Mouse (Mus musculus): ENCODE measurements around the gene Saxo1. TPM values are rescaled to one million over a fixed set of nuclear protein-coding genes. Genes with fewer than 3 reads are reported as not detected.

Saxo1 gene
- polyA plus RNA-seq, 1 experiment from 2014 or later = 0.15 TPM

DNA sequence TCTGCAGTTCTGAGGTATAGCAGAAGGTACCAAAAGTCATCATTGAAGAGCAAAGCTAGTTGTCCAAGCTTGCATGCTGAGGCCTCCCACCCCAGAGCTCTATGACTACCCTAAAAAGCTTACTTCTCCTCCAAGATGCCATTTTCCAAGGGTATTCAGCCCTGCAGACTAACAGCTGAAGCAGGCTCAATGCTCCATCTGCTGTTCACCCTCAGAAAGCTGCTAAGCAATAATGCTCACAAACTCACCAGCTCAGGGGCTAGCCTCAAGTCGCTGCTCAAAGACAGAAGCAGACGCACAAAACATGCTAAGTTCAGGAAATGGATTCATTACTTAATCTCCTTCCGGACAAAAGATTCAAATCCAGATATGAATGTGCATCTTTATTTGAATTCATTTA lies 77.2 kb downstream of the Saxo1 start:
- Histone ChIP-seq H3K36me3 (no peaks in the 10 kb centered on the region), H3K9ac (no peak overlapping the region), H3K4me3 (replicated peaks) (no peak overlapping the region), H3K27me3 (replicated peaks) (no peaks in the 10 kb centered on the region), H3K9me3 (no peaks in the 10 kb centered on the region), H3K4me2 (no peak overlapping the region), H3K4me1 (0 out of 2 replicates have a peak, but pooled peaks cover 4% of the 10 kb centered on the region), H3K27ac (no peak overlapping the region)
- ATAC-seq (ENCODE audit: insufficient read depth, low FRiP score, low read depth) = no peak
- WGBS = 74% methylated on average over 3 of the region's 3 CpGs

DNA sequence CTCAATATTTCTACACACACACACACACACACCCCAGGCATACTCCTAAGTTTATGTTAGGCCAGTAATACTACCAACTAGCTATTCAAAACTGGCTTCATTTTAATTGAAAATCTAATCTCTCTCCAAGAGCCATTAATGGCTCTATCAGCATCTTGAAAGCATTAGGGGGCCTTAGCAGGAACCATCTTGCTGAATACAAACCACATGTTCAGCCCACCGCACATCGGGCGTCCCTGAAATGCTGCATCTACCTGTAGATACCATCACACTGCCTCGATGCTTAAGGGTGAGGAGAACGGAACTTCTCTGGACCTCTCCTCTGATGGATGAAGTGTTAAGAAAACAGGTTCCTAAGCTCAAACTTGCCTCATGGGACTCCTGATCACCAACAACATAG lies 93.3 kb downstream of the Saxo1 start:
- H3K9me3 ChIP-seq = no peaks in the 10 kb centered on the region
- 93% methylated on average over 5 of the region's 5 CpGs for WGBS
- H3K9ac ChIP-seq = no peak overlapping the region
- no peaks in the 10 kb centered on the region for H3K27me3 ChIP-seq (replicated peaks)
- no peaks in the 10 kb centered on the region for H3K4me1 ChIP-seq
- H3K36me3 ChIP-seq = no peaks in the 10 kb centered on the region
- H3K4me2 ChIP-seq = no peak overlapping the region
- no peak for ATAC-seq (ENCODE audit: insufficient read depth, low FRiP score, low read depth)
- H3K4me3 ChIP-seq (replicated peaks) = no peak overlapping the region
- no peak overlapping the region for H3K27ac ChIP-seq

DNA sequence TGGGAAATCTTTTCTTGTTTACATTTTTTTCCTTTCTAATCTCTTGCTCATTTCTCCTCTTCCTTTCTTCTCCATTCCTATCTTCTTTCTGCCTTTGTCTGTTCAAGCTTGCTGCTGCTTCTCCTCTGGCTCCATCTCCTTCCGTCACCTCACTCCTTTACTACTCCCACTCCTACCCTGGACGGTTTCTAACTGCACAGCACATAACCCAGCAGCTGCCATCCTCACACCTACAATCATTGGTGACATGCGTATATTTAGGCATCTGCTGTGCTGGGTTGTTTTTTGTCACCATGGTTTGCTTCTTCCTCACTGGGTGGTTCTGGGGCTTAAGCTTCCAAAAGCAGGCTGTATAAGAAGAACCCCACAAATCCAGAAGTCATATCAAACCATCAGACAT lies 107.7 kb downstream of the Saxo1 start:
- Histone ChIP-seq H3K27me3 (replicated peaks) (no peaks in the 10 kb centered on the region), H3K4me1 (no peaks in the 10 kb centered on the region), H3K4me3 (replicated peaks) (no peak overlapping the region), H3K36me3 (no peaks in the 10 kb centered on the region), H3K4me2 (no peak overlapping the region), H3K27ac (no peak overlapping the region), H3K9ac (no peak overlapping the region), H3K9me3 (no peaks in the 10 kb centered on the region)
- no peak for ATAC-seq (ENCODE audit: insufficient read depth, low FRiP score, low read depth)
- 82% methylated on average over 3 of the region's 3 CpGs for WGBS

DNA sequence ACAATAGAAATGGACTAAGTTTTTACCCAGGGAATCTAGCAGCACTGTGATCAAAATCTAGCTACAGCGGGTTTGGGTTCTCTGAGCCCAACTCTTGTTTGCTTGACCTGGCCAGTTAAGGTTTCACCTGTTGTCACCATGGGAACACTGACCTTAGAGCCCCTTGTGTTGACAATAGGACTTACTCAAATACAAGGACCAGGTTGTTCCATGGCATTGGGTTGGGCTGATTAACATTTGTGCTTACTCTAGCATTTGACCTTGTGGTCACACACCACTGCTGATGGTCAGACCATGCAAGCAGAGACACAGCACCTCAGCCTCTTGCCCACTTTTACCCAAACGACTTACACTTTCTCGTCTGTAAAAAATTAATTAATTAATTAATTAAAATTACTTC lies 121.8 kb downstream of the Saxo1 start:
- H3K4me1 ChIP-seq = no peaks in the 10 kb centered on the region
- no peak overlapping the region for H3K27ac ChIP-seq
- no peak overlapping the region for H3K4me2 ChIP-seq
- H3K4me3 ChIP-seq (replicated peaks) = no peak overlapping the region
- no peaks in the 10 kb centered on the region for H3K36me3 ChIP-seq
- WGBS = 72% methylated on average over 3 of the region's 3 CpGs
- H3K27me3 ChIP-seq (replicated peaks) = no peaks in the 10 kb centered on the region
- no peaks in the 10 kb centered on the region for H3K9me3 ChIP-seq
- peak; percentile 81; the same call in 1 of the 2 replicates for ATAC-seq (ENCODE audit: insufficient read depth, low FRiP score, low read depth)
- no peak overlapping the region for H3K9ac ChIP-seq

DNA sequence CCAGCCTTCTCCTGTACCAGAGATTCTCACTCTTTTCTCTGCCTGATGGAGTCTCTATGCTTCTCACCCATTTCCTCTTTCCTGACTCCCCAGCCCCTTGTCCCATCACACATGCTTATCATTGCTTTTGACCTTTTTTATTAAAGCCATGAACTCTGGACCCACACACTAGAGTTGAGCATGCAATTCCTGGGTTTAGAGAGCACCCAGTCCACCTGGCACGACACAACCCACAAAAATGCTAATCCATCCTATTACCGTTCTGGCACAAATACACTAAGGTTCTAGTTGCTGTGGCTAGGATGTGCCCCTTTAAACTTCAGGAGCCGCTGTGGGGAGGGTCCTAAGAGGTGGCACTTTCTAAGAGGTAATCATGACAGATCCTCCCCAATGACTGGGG lies 122.5 kb downstream of the Saxo1 start:
- Histone ChIP-seq H3K36me3 (no peaks in the 10 kb centered on the region), H3K4me3 (replicated peaks) (no peak overlapping the region), H3K27me3 (replicated peaks) (no peaks in the 10 kb centered on the region), H3K9ac (no peak overlapping the region), H3K27ac (no peak overlapping the region), H3K9me3 (no peaks in the 10 kb centered on the region), H3K4me1 (no peaks in the 10 kb centered on the region), H3K4me2 (no peak overlapping the region)
- WGBS = 87% methylated on average over 3 of the region's 3 CpGs
- ATAC-seq (ENCODE audit: insufficient read depth, low FRiP score, low read depth) = no peak

DNA sequence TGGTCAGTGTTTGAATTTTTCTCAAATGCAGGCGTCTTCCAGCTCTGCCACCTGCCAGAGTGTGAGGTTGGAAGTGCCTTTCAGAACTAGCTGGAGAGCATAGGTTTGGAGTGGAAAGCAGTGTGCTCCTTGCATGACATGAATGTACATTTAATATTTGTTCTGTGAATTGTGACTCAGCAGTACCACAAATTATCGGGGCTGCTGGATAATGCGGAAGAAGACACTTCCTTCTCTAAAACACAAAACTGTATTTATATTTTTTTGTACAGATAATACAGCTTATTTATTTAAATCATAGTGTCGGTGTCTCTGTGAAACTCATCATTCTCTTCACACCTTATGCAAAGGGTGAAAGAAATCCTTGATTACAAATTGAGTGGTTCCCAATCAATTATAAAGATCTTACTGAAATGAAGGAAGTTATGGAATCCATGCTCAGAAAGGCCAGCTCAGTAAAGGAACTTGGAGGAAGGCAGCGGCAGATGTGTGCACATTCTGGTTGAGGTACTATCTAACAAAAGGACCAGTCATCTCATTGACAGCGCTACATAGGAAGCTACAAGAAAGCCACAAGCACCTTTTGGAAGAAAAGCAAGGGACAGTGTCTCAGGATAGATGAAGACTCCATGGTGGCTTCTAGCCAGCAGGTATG lies 129.9 kb downstream of the Saxo1 start:
- WGBS = 78% methylated on average over 6 of the region's 6 CpGs
- no peak overlapping the region for H3K9ac ChIP-seq
- no peak for ATAC-seq (ENCODE audit: insufficient read depth, low FRiP score, low read depth)
- H3K4me1 ChIP-seq = peaks cover 6% of the 10 kb centered on the region; the same call in 1 of the 2 replicates
- H3K36me3 ChIP-seq = no peaks in the 10 kb centered on the region
- no peaks in the 10 kb centered on the region for H3K9me3 ChIP-seq
- H3K27ac ChIP-seq = no peak overlapping the region
- H3K4me2 ChIP-seq = no peak overlapping the region
- no peaks in the 10 kb centered on the region for H3K27me3 ChIP-seq (replicated peaks)
- H3K4me3 ChIP-seq (replicated peaks) = no peak overlapping the region

DNA sequence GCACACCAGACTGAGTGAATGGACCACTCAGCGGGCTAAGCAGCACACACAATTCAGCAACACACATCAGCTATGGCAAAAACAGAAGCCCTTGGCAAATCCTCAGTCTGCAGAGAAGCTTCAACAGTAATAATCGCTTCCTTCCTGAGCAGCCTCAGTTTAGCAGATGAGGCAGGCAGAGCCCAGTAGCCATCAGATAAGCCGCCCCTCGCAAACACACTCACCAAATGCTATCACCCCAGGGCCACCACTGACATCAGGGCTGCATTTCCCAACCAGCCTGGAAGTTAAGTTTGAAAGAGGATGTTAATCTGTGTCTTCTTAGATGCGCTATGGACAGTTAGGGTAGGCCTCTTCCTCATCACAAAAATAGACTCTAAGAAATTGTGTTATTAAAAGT lies 130.8 kb downstream of the Saxo1 start:
- Histone ChIP-seq H3K4me3 (replicated peaks) (no peak overlapping the region), H3K9ac (no peak overlapping the region), H3K9me3 (no peaks in the 10 kb centered on the region), H3K4me2 (no peak overlapping the region), H3K36me3 (no peaks in the 10 kb centered on the region), H3K27ac (no peak overlapping the region), H3K27me3 (replicated peaks) (no peaks in the 10 kb centered on the region), H3K4me1 (peaks cover 6% of the 10 kb centered on the region; the same call in 1 of the 2 replicates)
- 66% methylated on average over 5 of the region's 5 CpGs for WGBS
- ATAC-seq (ENCODE audit: insufficient read depth, low FRiP score, low read depth) = no peak

DNA sequence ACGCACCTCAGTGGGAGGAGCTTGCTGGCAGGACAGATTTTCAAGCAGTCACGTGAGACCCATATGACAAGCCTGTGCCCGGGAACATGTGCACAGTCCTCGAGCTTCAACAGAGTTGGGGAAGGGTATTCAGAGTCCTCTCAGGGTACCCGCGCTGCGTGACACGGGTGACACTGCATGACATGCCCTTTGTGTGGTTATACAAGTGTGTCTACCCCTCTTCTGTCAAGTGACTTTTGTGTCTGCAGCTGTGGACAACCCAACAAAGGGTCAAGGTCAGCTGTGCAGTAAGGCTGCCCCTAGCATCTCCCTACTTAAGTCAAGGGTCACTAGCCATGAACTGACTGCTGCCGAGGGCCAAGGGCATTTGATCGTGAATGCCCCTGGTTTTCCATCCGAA lies 131.6 kb downstream of the Saxo1 start:
- H3K9me3 ChIP-seq = no peaks in the 10 kb centered on the region
- H3K4me2 ChIP-seq = no peak overlapping the region
- no peak overlapping the region for H3K27ac ChIP-seq
- H3K9ac ChIP-seq = no peak overlapping the region
- 81% methylated on average over 11 of the region's 11 CpGs for WGBS
- H3K4me3 ChIP-seq (replicated peaks) = no peak overlapping the region
- no peaks in the 10 kb centered on the region for H3K27me3 ChIP-seq (replicated peaks)
- no peak for ATAC-seq (ENCODE audit: insufficient read depth, low FRiP score, low read depth)
- peaks cover 6% of the 10 kb centered on the region; the same call in 1 of the 2 replicates for H3K4me1 ChIP-seq
- no peaks in the 10 kb centered on the region for H3K36me3 ChIP-seq

DNA sequence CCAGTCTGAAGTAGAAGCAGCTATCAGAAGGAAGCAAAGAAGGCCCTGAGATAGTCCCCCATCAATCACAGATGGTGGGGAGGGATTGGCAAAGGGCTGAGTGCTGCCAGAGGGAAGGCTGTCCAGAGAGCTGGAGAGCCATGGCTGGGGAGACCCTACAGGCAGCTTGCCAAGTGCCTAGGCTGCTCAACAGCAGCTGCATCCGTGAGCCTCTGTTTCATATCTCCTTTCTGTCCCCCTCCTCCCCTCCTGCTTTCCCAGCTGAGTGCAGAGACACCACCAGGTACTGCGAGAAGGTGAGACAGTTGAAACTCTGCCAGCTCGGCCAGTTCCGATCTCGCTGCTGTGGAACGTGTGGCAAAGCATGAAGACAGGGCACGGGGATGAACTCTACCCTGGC lies 132.5 kb downstream of the Saxo1 start:
- H3K4me1 ChIP-seq = peaks cover 6% of the 10 kb centered on the region; the same call in 1 of the 2 replicates
- H3K27ac ChIP-seq = no peak overlapping the region
- H3K9ac ChIP-seq = no peak overlapping the region
- ATAC-seq (ENCODE audit: insufficient read depth, low FRiP score, low read depth) = no peak
- H3K36me3 ChIP-seq = no peaks in the 10 kb centered on the region
- WGBS = 62% methylated on average over 7 of the region's 7 CpGs
- no peak overlapping the region for H3K4me2 ChIP-seq
- no peaks in the 10 kb centered on the region for H3K9me3 ChIP-seq
- no peaks in the 10 kb centered on the region for H3K27me3 ChIP-seq (replicated peaks)
- H3K4me3 ChIP-seq (replicated peaks) = no peak overlapping the region

DNA sequence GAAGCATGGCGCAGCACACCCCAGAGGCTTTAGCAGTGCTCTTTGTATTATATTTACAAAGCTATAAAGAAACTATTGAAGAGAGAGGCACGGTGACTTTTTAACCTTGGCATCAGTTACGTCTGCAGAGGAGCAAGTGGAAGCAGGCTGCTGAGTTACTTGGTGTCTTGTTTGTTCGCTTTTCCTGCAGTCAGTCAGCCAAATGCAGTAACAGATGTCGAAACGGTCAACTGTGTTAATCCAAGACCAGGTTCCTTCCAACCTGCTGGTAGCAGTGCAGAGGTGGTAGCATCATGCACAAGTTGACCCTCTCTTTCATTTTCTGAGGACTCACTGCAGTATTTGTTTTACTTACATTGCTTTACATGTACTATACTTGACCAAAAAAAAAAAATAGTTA lies 135.5 kb downstream of the Saxo1 start:
- no peak for ATAC-seq (ENCODE audit: insufficient read depth, low FRiP score, low read depth)
- no peak overlapping the region for H3K27ac ChIP-seq
- H3K4me3 ChIP-seq (replicated peaks) = no peak overlapping the region
- no peak overlapping the region for H3K9ac ChIP-seq
- H3K36me3 ChIP-seq = no peaks in the 10 kb centered on the region
- 59% methylated on average over 6 of the region's 6 CpGs for WGBS
- peaks cover 6% of the 10 kb centered on the region; the same call in 1 of the 2 replicates for H3K4me1 ChIP-seq
- no peaks in the 10 kb centered on the region for H3K27me3 ChIP-seq (replicated peaks)
- no peak overlapping the region for H3K4me2 ChIP-seq
- H3K9me3 ChIP-seq = no peaks in the 10 kb centered on the region

DNA sequence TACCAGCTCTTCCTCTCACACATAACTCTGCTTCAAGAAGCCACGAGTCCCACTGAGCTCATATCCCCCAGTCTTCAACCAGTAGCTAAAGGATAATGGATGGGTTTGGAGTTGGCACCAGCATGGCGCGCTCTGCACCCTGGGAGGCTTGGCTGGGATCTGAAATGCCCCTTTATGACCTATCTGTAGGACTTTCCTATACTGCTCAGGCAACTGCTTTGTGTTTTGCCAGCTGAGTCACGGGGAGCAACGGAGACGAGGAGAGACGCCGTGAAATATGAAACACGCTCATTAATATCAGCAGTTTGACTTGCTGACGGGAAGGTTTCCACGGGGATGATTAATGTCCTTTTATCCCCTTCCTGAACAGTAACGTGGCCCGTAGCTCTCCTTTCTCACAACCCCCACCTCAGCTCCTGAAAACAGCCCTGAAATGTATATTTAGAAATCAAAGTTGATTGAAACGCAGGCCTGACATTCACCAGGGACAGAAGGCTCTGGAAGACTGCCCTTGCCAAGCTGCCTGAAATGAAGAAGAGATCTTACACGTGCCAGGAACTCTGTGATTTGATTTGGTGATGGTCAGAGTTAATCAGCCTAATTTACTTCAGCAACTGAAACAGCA lies 141.6 kb downstream of the Saxo1 start:
- H3K36me3 ChIP-seq = no peaks in the 10 kb centered on the region
- WGBS = 36% methylated on average over 15 of the region's 15 CpGs
- H3K27ac ChIP-seq = peak overlapping the region; percentile 17; the same call in 1 of the 2 replicates
- H3K4me2 ChIP-seq = no peak overlapping the region
- no peaks in the 10 kb centered on the region for H3K9me3 ChIP-seq
- no peak overlapping the region for H3K9ac ChIP-seq
- H3K4me1 ChIP-seq = 0 out of 2 replicates have a peak, but pooled peaks cover 4% of the 10 kb centered on the region
- H3K4me3 ChIP-seq (replicated peaks) = no peak overlapping the region
- H3K27me3 ChIP-seq (replicated peaks) = no peaks in the 10 kb centered on the region
- no peak; the same call in 1 of the 2 replicates for ATAC-seq (ENCODE audit: insufficient read depth, low FRiP score, low read depth)

DNA sequence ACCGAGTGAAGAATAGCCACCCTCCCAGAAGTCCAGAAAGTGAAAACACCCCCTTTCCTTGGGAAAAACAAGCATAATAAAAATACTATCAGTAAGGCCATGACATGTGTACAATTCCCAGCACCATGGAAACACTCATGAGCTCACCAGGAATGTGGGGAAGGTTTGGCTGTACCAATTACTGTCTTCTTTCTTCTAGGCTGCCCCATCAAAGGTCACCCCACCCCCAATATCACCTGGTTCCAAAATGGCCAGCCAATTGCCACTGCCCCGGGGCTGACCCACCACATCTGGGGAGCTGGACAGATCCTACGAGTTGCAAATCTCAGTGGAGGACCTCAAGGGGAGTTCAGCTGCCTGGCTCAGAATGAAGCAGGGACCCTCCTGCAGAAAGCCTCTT lies 144.7 kb downstream of the Saxo1 start:
- H3K4me1 ChIP-seq = 0 out of 2 replicates have a peak, but pooled peaks cover 4% of the 10 kb centered on the region
- no peak overlapping the region for H3K4me2 ChIP-seq
- H3K9ac ChIP-seq = no peak overlapping the region
- no peak for ATAC-seq (ENCODE audit: insufficient read depth, low FRiP score, low read depth)
- H3K27ac ChIP-seq = no peak overlapping the region
- no peaks in the 10 kb centered on the region for H3K36me3 ChIP-seq
- H3K9me3 ChIP-seq = no peaks in the 10 kb centered on the region
- H3K4me3 ChIP-seq (replicated peaks) = no peak overlapping the region
- H3K27me3 ChIP-seq (replicated peaks) = no peaks in the 10 kb centered on the region
- 58% methylated on average over 3 of the region's 3 CpGs for WGBS

All from stomach, embryonic 15.5 days (tissue).